Mouse (Mus musculus) adrenal gland, postnatal 4 days (tissue): ENCODE data around the gene Matn1. TPM values are rescaled to one million over a fixed set of nuclear protein-coding genes. Genes with fewer than 3 reads are reported as not detected.

ENCODE experiments used
- DNase-seq, 2 experiments: peaks; one replicate each; pipeline ENCODE4 v3.0.0; 2021 to 2022; ENCODE audit warnings: low spot score in 2 of 2, mixed read lengths in 2 of 2
- total RNA-seq, 2 experiments: library from RNA; stranded (reverse); gene quantifications; 2 replicates each; pipeline ENCODE4 v1.2.3; 2021

Gene Matn1
- total RNA-seq, 2 experiments from 2014 or later: not detected

- no peak for DNase-seq
Measured at GRCm38 (mm10) chr4:130973332-130974263, 29.4 kb downstream of the Matn1 start.

- DNase-seq: no peak
Measured at GRCm38 (mm10) chr4:130978981-130979380, 34.8 kb downstream of the Matn1 start.

GRCm38 (mm10) chr4:130984416-130985182 lies 40.4 kb downstream of the Matn1 start:
- DNase-seq: no peak

- no peak for DNase-seq
Measured at GRCm38 (mm10) chr4:130987046-130987445, 42.9 kb downstream of the Matn1 start.

GRCm38 (mm10) chr4:130988219-130988839 lies 44.1 kb downstream of the Matn1 start:
- DNase-seq: no peak

GRCm38 (mm10) chr4:130989146-130989545 lies 45.0 kb downstream of the Matn1 start:
- DNase-seq: no peak

GRCm38 (mm10) chr4:130990966-130991365 lies 46.8 kb downstream of the Matn1 start:
- DNase-seq: no peak

- DNase-seq: no peak
Measured at GRCm38 (mm10) chr4:130994556-130994955, 50.4 kb downstream of the Matn1 start.

- DNase-seq: no peak
Measured at GRCm38 (mm10) chr4:130999744-131000527, 55.8 kb downstream of the Matn1 start.

GRCm38 (mm10) chr4:131000614-131001178 lies 56.5 kb downstream of the Matn1 start:
- no peak for DNase-seq

Other genes with a start within 250 kb of the Matn1 start
- gene Sdc3, start 151.8 kb upstream of the Matn1 start, total RNA-seq: 100 to 1,000 TPM; 230 to 243 TPM
- gene Laptm5, start 31.3 kb upstream of the Matn1 start, total RNA-seq: 10 to 100 TPM; 21.4 to 29.3 TPM